Mouse (Mus musculus) erythroblast, embryonic 14.5 days (primary cell): ENCODE data around the gene Dapl1.

ENCODE experiments used
- GATA1 ChIP-seq: IDR thresholded peaks from 2 replicates; pipeline ENCODE4 v1.6.1; 2012; ENCODE audit warnings: low read length, inconsistent platforms, mixed read lengths
- TAL1 ChIP-seq: IDR thresholded peaks from 3 replicates; pipeline ENCODE4 v1.6.1; 2012; ENCODE audit warnings: low read length, inconsistent platforms, mixed read lengths

GRCm38 (mm10) chr2:59510416-59510815, 26.0 kb downstream of the Dapl1 start:
- TF ChIP-seq TAL1 = no peak
- no peak for TF ChIP-seq GATA1
